Mouse (Mus musculus): ENCODE measurements around the gene Zcchc14.
A peak's percentile ranks its signal among the peaks of the same experiment; 100 is the strongest.

- TF ChIP-seq CTCF (conservative IDR thresholded peaks at IDR 0.05; ENCODE audit: insufficient read depth, insufficient read length, low read depth, low read length) (peak; percentile 65), POLR2A (IDR thresholded peaks at IDR 0.05; ENCODE audit: low read depth, low read length) (no peak)
These were observed 21.8 kb upstream of the Zcchc14 start for GRCm38 (mm10) chr8:121674524-121674923.

Measured in kidney, adult 2 months (tissue).